Mouse (Mus musculus): ENCODE measurements at regions not wholly inside any gene's neighbourhood (a gene's known extent, or its start where the extent isn't known, plus 50 kb on each side); places are given as distances from the start of the nearest gene placed in this dataset.

DNA sequence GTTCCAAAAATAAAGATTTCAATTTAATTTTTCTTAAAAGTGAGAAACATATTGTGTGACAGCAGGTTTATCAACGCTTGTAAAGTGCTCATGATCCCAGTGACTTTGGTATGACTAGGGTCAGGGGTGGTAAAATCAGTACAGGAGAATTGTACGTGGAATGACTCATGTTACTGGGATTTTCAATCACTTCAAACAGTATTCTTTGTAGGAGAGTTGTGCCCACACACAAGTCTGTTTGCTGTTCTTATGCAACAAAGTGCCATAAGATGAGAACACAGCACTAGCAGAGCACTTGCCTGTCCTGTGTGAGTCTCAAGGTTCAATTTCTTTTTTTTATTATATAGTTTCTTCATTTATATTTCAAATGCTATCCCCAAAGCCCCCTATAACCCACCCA lies 166.5 kb downstream of the Smarca1 start:
- H3K4me3 ChIP-seq, result no peak overlapping the region
- no peak for TF ChIP-seq CTCF (IDR thresholded peaks at IDR 0.05)
- intact Hi-C loops (cut with DNase I), result no loop called here
- H3K27ac ChIP-seq, result no peak overlapping the region
- DNase-seq (ENCODE audit: extremely low spot score in 1 of 2, low spot score in 2 of 2), result no peak

DNA sequence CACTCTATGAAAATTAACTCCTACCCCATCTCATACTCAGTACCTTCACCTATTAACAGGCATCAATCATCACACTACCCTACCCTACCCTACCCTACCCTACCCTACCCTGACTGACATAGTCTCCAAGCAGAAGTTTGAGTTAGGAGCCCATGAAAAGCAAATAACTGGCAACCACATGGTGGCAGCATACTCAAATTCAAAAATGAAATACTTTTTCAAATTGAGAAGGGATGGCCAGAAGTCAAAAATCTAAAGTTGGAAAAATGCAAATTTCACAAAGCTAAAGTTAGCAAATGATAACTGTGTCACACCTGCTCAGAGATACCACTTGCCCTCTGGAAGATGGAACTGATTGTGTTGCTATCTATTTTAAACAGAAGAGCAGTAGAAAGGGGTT lies 189.7 kb downstream of the Smarca1 start:
- no peak overlapping the region for H3K4me3 ChIP-seq
- intact Hi-C loops (cut with DNase I), result loop anchor here (1.0 kb wide), 1 partner anchor 117 kb away; no protein-coding TSS in a partner anchor

DNA sequence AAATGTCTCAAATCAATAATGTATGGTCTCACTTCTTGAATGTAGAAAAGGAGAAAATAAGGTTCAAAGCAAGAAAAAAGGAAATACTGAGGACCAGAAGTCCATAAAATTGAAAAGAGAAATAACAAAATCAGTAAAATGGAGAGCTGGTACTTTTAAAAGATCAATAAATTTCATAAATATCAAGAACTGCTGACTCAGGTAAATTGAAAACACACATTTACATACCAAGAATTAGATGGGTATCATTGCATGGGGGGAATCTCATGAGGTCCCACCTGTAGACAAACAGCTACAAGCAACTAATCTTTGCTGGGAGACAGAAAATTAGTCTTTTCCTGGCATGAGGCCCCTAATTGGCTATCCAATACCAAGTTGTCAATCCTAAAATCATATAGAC lies 224.0 kb downstream of the Smarca1 start:
- intact Hi-C loops (cut with DNase I), result no loop called here
- Histone ChIP-seq H3K4me3 (no peak overlapping the region), H3K27ac (no peak overlapping the region)
- no peak for TF ChIP-seq CTCF (IDR thresholded peaks at IDR 0.05)
- DNase-seq (ENCODE audit: extremely low spot score in 1 of 2, low spot score in 2 of 2), result no peak

More for the DNA sequence above, 189.7 kb downstream of the Smarca1 start:
- H3K27ac ChIP-seq, result no peak overlapping the region
- TF ChIP-seq CTCF (IDR thresholded peaks at IDR 0.05), result peak; percentile 46
- DNase-seq (ENCODE audit: extremely low spot score in 1 of 2, low spot score in 2 of 2), result peak in 1 of 2 experiments; percentile 15

DNA sequence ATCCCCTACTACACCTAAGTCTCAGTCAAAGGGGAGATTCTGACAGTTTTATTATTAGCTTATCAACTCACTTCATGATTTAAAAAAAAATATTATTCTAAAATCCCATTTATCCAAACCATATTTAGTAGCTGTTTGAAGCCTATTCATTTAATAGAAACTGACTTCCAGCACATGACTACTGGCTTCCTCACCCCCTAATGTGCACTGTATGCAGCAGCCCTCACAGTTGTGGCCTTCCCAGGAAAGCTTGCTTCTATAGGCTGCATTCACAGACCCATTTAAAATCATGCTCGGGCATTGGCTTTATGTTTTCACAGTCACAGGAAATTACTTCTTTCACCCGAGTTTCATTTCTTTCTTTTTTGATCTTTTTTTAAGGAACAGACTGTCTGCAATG lies 246.3 kb downstream of the Smarca1 start:
- TF ChIP-seq CTCF (IDR thresholded peaks at IDR 0.05), result no peak
- no peak for DNase-seq (ENCODE audit: extremely low spot score in 1 of 2, low spot score in 2 of 2)
- no peak overlapping the region for H3K4me3 ChIP-seq
- intact Hi-C loops (cut with DNase I), result no loop called here
- no peak overlapping the region for H3K27ac ChIP-seq

DNA sequence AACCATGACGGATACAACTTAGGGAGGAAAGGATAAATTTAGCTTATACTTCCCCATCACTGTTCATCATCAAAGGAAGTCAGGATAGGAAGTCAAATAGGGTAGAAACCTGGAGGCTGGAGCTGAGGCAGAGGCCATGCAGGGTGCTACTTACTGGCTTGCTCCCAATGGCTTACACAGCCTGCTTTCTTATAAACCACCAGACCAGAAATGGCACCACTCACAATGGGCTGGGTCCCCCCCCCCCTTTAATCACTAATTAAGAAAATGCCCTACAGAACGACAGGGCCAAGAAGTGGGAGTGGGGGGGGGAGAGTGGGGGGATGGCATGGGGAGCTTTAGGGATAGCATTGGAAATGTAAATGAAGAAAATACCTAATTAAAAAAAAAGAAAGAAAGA lies 251.6 kb downstream of the Smarca1 start:
- TF ChIP-seq CTCF (IDR thresholded peaks at IDR 0.05), result no peak
- no peak overlapping the region for H3K27ac ChIP-seq
- intact Hi-C loops (cut with DNase I), result no loop called here
- no peak for DNase-seq (ENCODE audit: extremely low spot score in 1 of 2, low spot score in 2 of 2)
- H3K4me3 ChIP-seq, result no peak overlapping the region

DNA sequence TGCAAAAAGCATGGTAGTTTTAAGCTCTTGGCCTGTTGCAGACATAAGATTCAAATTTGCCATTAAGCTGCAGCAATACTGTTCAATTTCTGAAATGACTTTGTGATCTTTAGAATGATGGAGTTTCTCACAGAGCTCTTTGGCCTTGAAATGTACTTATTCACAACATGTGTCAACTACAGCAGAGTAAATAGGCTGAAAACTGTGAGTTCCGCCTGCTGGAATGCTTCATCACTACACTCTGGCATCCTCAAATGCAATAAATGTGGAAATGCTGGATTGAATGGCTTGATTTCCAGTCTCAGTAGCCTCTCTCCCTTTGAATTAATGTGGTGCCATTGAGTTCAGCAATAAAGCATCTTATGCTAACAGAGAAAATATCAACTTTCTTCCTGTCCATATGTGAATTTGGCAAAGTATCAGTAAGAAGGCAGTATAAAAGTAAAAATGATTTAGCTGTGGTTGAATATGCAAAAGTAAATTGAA lies 253.9 kb downstream of the Smarca1 start:
- TF ChIP-seq CTCF (IDR thresholded peaks at IDR 0.05), result no peak; the same call in 1 of the 2 replicates
- H3K4me3 ChIP-seq, result no peak overlapping the region
- no peak for DNase-seq (ENCODE audit: extremely low spot score in 1 of 2, low spot score in 2 of 2)
- intact Hi-C loops (cut with DNase I), result no loop called here
- H3K27ac ChIP-seq, result no peak overlapping the region

DNA sequence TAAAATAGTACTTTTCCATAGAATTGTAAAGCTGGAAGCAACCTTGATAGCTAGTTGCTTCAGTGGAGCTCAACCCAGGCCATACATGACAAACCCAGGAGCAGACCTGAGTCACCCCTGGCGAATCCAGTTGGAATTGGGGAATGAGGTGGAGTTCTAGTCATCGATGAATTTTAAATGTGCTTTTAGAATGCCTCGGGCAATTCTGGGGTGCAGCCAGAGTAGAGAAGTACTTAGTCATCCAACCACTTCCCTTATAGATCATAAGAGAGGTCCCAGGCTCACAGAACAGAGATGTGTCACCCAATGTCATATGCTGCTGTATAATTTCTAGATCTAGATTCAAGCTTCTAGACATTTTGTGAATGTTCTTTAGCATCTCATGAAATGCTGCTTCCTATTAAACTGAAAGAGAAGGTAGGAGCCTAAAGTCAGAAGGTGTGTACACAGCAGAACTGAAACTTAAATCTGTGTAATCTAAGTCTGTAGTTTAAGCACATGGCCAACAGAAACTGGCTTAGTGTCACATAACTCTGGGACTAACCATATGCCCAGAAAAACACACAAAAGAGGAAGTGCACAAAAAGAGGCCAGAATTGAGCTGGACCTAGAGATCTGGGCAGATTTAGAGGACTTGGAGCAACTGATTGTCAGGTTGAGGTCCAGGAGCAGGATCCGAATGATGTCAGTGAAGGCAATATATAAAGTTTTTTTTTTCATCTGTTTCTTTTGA lies 269.7 kb downstream of the Smarca1 start:
- no peak for DNase-seq (ENCODE audit: extremely low spot score in 1 of 2, low spot score in 2 of 2)
- no peak for TF ChIP-seq CTCF (IDR thresholded peaks at IDR 0.05)
- H3K27ac ChIP-seq, result no peak overlapping the region
- intact Hi-C loops (cut with DNase I), result no loop called here
- no peak overlapping the region for H3K4me3 ChIP-seq

DNA sequence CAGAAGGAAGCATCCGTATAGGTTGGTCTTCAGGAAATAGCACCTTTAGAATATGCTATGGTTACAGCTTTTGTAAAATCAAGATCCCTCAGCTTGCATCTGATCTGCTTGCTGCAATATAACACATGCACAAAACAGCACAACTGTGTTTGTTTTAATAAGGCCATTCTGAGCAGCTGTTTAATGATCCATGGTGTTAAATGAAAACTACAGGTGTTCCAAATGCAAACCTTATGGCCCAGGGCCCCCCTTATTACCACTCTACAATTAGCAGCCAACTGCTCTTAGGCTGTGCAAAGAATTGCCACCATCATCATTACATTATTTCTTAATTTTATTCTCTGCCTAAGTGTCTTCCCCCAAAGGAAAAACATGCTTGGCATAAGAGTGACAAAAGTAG lies 280.4 kb downstream of the Smarca1 start:
- DNase-seq (ENCODE audit: extremely low spot score in 1 of 2, low spot score in 2 of 2), result no peak
- TF ChIP-seq CTCF (IDR thresholded peaks at IDR 0.05), result no peak
- intact Hi-C loops (cut with DNase I), result no loop called here
- Histone ChIP-seq H3K27ac (no peak overlapping the region), H3K4me3 (no peak overlapping the region)
